Mouse (Mus musculus) hindbrain, embryonic 12.5 days (tissue): Measurements from ENCODE around the gene Cactin. TPM values are rescaled to one million over a fixed set of nuclear protein-coding genes. Genes with fewer than 3 reads are reported as not detected.

ENCODE experiments used
- ATAC-seq: fragments of 200-750 bp; cut with Nextera tagmentation; 2 replicates; pipeline ENCODE4 v1.8.0; 2017; ENCODE audit warnings: moderate TSS enrichment; ENCODE audit not compliant: low FRiP score
- H3K27ac ChIP-seq: fragments of 300-500 bp; sonication (generic); 2 replicates; pipeline ENCODE4 v1.5.1; 2016; ENCODE audit warnings: mild to moderate bottlenecking
- H3K27me3 ChIP-seq: fragments of 300-500 bp; sonication (generic); 2 replicates; pipeline ENCODE4 v1.6.1; 2016; ENCODE audit warnings: mild to moderate bottlenecking
- H3K36me3 ChIP-seq: fragments of 300-500 bp; sonication (generic); 2 replicates; pipeline ENCODE4 v1.6.1; 2016; ENCODE audit warnings: mild to moderate bottlenecking
- H3K4me1 ChIP-seq: fragments of 300-500 bp; sonication (generic); 2 replicates; pipeline ENCODE4 v1.6.1; 2016
- H3K4me2 ChIP-seq: fragments of 300-500 bp; sonication (generic); replicated peaks from 2 replicates; pipeline ENCODE4 v1.6.1; 2016; ENCODE audit warnings: mild to moderate bottlenecking
- H3K4me3 ChIP-seq: fragments of 300-500 bp; sonication (generic); 2 replicates; pipeline ENCODE4 v1.5.1; 2016; ENCODE audit warnings: mild to moderate bottlenecking
- H3K9ac ChIP-seq: fragments of 300-500 bp; sonication (generic); 2 replicates; pipeline ENCODE4 v1.6.1; 2016; ENCODE audit warnings: mild to moderate bottlenecking, moderate library complexity
- H3K9me3 ChIP-seq: fragments of 300-500 bp; sonication (generic); replicated peaks from 2 replicates; pipeline ENCODE4 v1.6.1; 2016; ENCODE audit warnings: mild to moderate bottlenecking
- WGBS: fragments of 180-500 bp; shearing (Covaris S2); methylation state at CpG from one replicate; pipeline ENCODE4 v1.1.7; 2016; 5-methylcytosine and 5-hydroxymethylcytosine counted together
- polyA plus RNA-seq: library from polyadenylated mRNA; unstranded; fragments of >200 nt; fragmentation: Nextera tagmentation; extraction: Ambion mirVana; gene quantifications from 2 replicates; pipeline ENCODE4 v1.2.1, GENCODE M21; 2016

Gene Cactin
- polyA plus RNA-seq, 1 experiment from 2014 or later, result 53.3 TPM

- H3K4me2 ChIP-seq, result no peak overlapping the region
- no peak overlapping the region; the same call in 1 of the 2 replicates for H3K4me3 ChIP-seq
- H3K4me1 ChIP-seq, result peaks cover 11% of the 10 kb centered on the region
- H3K9me3 ChIP-seq, result no peaks in the 10 kb centered on the region
- 35% methylated on average over 16 of the region's 19 CpGs for WGBS
- peaks cover 47% of the 10 kb centered on the region for H3K27me3 ChIP-seq
- no peak; the same call in 1 of the 2 replicates for ATAC-seq
- H3K27ac ChIP-seq, result no peak overlapping the region
- H3K36me3 ChIP-seq, result no peaks in the 10 kb centered on the region
- H3K9ac ChIP-seq, result 0 out of 2 replicates have a peak overlapping the region, but pooled peaks have one; percentile 15
Measured at GRCm38 (mm10) chr10:81335393-81336340, 14.8 kb downstream of the Cactin start.

- H3K4me1 ChIP-seq, result peaks cover 11% of the 10 kb centered on the region
- WGBS, result 95% methylated on average over 4 of the region's 4 CpGs
Measured at GRCm38 (mm10) chr10:81336558-81336957, 15.7 kb downstream of the Cactin start.

GRCm38 (mm10) chr10:81340551-81341332 lies 19.8 kb downstream of the Cactin start:
- H3K9me3 ChIP-seq, result no peaks in the 10 kb centered on the region
- WGBS, result 37% methylated on average over 17 of the region's 17 CpGs
- H3K4me1 ChIP-seq, result peaks cover 8% of the 10 kb centered on the region; the same call in 1 of the 2 replicates
- H3K4me2 ChIP-seq, result no peak overlapping the region
- no peak overlapping the region for H3K9ac ChIP-seq
- peaks cover 70% of the 10 kb centered on the region for H3K27me3 ChIP-seq
- H3K36me3 ChIP-seq, result no peaks in the 10 kb centered on the region
- no peak overlapping the region for H3K4me3 ChIP-seq
- H3K27ac ChIP-seq, result no peak overlapping the region
- ATAC-seq, result no peak

More at GRCm38 (mm10) chr10:81336558-81336957, 15.7 kb downstream of the Cactin start:
- no peak overlapping the region; the same call in 1 of the 2 replicates for H3K9ac ChIP-seq
- H3K4me2 ChIP-seq, result no peak overlapping the region
- H3K9me3 ChIP-seq, result no peaks in the 10 kb centered on the region
- H3K4me3 ChIP-seq, result no peak overlapping the region
- no peak for ATAC-seq
- H3K27ac ChIP-seq, result no peak overlapping the region
- H3K27me3 ChIP-seq, result peaks cover 53% of the 10 kb centered on the region
- H3K36me3 ChIP-seq, result no peaks in the 10 kb centered on the region

DNA sequence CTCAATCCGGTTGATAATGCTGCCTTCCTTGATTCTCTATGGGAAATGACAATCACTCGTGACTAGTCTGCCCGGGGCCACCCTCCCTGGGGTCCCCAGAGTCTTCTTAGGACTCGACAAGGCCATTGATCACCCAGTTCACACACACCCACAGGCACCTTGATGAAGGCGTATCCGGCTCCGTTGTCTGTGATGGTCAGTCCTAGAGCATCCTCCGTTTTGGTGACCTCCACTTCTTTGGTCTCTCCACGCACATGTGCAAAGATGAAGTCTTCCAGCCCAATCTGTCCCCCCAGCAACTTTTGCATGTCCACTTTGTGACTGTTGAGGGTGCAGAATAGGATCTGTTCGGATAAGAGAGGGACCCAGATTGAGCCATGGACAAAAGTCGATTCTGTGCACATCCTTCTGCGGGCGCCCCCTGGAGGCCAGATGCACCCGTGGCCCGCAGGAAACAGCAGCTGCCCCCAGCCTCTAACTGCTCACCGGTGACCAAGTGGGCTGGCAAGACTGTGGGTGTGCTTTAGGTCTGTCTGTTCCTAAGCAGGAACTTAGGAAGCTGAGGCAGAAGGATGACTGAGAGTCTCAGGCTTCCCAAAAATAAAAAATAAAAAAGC lies 20.5 kb downstream of the Cactin start:
- Histone ChIP-seq H3K27ac (no peak overlapping the region), H3K36me3 (no peaks in the 10 kb centered on the region), H3K9me3 (no peaks in the 10 kb centered on the region), H3K27me3 (peaks cover 77% of the 10 kb centered on the region), H3K9ac (no peak overlapping the region), H3K4me3 (no peak overlapping the region), H3K4me2 (no peak overlapping the region), H3K4me1 (peaks cover 10% of the 10 kb centered on the region)
- ATAC-seq, result no peak
- WGBS, result 35% methylated on average over 16 of the region's 16 CpGs

- H3K4me2 ChIP-seq, result peak within 1 kb of the TSS; percentile 66
- no peaks in the 10 kb centered on the region for H3K9me3 ChIP-seq
- H3K4me3 ChIP-seq, result peak within 1 kb of the TSS; percentile 39
- peaks cover 6% of the 10 kb centered on the region for H3K36me3 ChIP-seq
- no peak within 1 kb of the TSS for H3K27ac ChIP-seq
- 6% methylated on average over 50 of the region's 67 CpGs for WGBS
- peaks cover 19% of the 10 kb centered on the region for H3K4me1 ChIP-seq
- peak within 1 kb of the TSS; percentile 59 for H3K9ac ChIP-seq
- peaks cover 85% of the 10 kb centered on the region for H3K27me3 ChIP-seq
- ATAC-seq, result no peak
Measured at GRCm38 (mm10) chr10:81342686-81343505, 22.0 kb downstream of the Cactin start, which contains the start of gene Gipc3. Gene Gipc3 (minus strand): TSS chr10:81343266.

- Histone ChIP-seq H3K27ac (no peak overlapping the region), H3K9ac (no peak overlapping the region), H3K27me3 (peaks cover 87% of the 10 kb centered on the region), H3K36me3 (peaks cover 11% of the 10 kb centered on the region), H3K4me3 (no peak overlapping the region), H3K9me3 (no peaks in the 10 kb centered on the region), H3K4me1 (peaks cover 30% of the 10 kb centered on the region), H3K4me2 (no peak overlapping the region)
- 54% methylated on average over 8 of the region's 8 CpGs for WGBS
- ATAC-seq, result no peak
Measured at GRCm38 (mm10) chr10:81344421-81345161, 23.7 kb downstream of the Cactin start.

DNA sequence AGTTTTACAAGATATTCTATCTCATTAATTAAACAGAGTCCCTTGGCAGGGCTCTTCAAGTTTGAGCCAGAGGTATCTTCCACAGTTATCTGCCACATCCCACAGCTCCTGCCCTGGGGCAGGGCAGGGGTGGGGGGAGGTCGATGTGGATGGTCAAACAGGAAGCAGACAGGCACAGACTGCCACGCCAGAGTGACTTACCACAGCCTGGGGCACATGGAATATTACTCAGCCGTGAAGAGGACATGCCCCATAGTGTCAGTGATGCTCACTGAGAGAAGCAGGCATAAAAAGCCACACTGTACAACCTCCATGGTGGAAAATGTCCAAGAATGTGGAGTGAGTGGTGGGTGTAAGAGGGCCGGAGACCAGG lies 24.2 kb downstream of the Cactin start:
- no peak overlapping the region for H3K4me3 ChIP-seq
- H3K27me3 ChIP-seq, result peaks cover 85% of the 10 kb centered on the region
- no peak overlapping the region for H3K27ac ChIP-seq
- H3K36me3 ChIP-seq, result peaks cover 11% of the 10 kb centered on the region
- no peak overlapping the region for H3K4me2 ChIP-seq
- H3K9me3 ChIP-seq, result no peaks in the 10 kb centered on the region
- 90% methylated on average over 4 of the region's 4 CpGs for WGBS
- peaks cover 35% of the 10 kb centered on the region for H3K4me1 ChIP-seq
- H3K9ac ChIP-seq, result no peak overlapping the region
- no peak for ATAC-seq

DNA sequence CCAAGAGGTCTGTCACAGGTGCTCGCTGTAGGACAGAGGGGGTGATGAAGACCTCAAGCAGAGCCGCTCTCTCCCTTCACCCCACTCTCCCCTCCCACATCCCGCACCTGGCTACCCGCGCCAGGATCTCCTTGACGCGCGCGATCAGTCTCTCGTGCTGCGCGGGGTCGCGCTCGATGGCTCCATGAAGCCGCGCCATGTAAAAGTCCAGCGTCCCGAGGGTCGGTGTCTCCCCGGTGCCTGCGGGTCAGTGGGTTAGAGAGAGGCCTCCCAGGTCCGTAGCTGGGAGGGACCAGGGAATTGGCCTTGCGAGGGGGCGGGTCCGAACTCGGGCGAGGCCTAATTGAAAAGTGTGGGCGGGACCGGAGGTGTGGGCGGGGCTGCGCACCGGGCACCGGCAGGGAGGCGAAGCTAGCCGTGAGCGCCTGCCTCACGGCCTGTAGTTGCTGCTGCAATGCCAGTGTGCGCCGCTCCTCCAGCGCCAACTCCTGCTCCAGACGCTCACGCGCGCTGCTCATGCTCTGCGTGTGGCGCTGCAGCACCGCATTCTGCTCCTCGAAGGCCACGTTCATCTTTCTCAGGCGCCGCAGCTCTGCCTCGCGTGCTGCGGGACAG lies 25.7 kb downstream of the Cactin start:
- H3K9ac ChIP-seq, result peak overlapping the region; percentile 32
- no peak for ATAC-seq
- peak overlapping the region; percentile 21 for H3K4me3 ChIP-seq
- peaks cover 35% of the 10 kb centered on the region for H3K4me1 ChIP-seq
- H3K4me2 ChIP-seq, result peak overlapping the region; percentile 49
- WGBS, result 7% methylated on average over 51 of the region's 55 CpGs
- peaks cover 11% of the 10 kb centered on the region for H3K36me3 ChIP-seq
- H3K27me3 ChIP-seq, result peaks cover 71% of the 10 kb centered on the region
- no peaks in the 10 kb centered on the region for H3K9me3 ChIP-seq
- H3K27ac ChIP-seq, result peak overlapping the region; percentile 52; the same call in 1 of the 2 replicates

DNA sequence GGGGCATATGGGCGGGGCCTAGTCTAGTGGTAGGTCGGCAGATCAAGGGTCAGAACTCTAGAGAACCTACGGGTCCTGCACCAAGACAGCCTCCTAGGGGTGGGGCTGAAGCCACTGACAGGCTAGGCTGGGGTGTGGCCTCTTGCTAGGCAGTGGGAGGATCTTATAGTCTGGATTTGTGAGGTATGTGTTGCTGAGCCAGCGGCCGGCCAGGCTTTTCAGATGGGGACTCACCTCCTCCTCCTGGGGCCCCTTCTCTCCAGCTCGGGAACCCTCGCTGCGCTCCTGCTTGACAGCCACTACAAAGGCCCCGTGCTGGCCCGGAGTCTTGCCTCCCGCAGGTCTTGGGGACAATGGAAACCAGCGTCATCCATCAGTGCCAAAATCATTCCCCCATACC lies 28.2 kb downstream of the Cactin start:
- Histone ChIP-seq H3K4me2 (peak overlapping the region; percentile 92), H3K36me3 (peaks cover 11% of the 10 kb centered on the region), H3K9ac (peak overlapping the region; percentile 80), H3K4me1 (peaks cover 29% of the 10 kb centered on the region), H3K4me3 (peak overlapping the region; percentile 91), H3K9me3 (no peaks in the 10 kb centered on the region), H3K27me3 (peaks cover 46% of the 10 kb centered on the region), H3K27ac (no peak overlapping the region)
- WGBS, result 4% methylated on average over 12 of the region's 12 CpGs
- no peak for ATAC-seq

DNA sequence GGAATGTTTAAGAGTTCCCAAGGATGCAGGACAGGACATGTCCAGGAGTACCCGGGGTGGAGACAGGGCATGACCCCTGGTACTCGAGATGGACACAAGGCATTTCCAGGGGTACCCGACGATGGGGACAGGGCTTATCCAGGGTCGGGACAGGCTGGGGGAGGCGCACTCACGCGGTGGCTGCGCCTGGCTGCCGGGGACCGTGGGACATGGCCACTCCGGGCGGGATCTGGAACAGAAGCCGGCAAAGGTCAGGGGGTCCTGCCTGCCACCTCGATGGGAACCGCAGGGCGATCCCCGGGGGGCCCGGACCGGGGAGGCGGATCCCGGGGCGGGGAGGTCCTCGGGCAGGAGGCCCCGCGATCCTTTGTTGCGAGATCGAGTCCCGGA lies 29.1 kb downstream of the Cactin start:
- Histone ChIP-seq H3K9me3 (no peaks in the 10 kb centered on the region), H3K9ac (peak overlapping the region; percentile 80), H3K4me1 (peaks cover 29% of the 10 kb centered on the region), H3K4me3 (peak overlapping the region; percentile 91), H3K36me3 (peaks cover 11% of the 10 kb centered on the region), H3K27ac (peak overlapping the region; percentile 70), H3K4me2 (peak overlapping the region; percentile 92), H3K27me3 (peaks cover 39% of the 10 kb centered on the region)
- peak; percentile 32 for ATAC-seq
- WGBS, result 1% methylated on average over 29 of the region's 29 CpGs
